Mouse (Mus musculus) spleen, postnatal 0 days (tissue): ENCODE measurements around the gene Hs3st3b1. TPM values are rescaled to one million over a fixed set of nuclear protein-coding genes. Genes with fewer than 3 reads are reported as not detected.

Experiments
- polyA plus RNA-seq: library from polyadenylated mRNA; unstranded; fragments of >200 nt; fragmentation: Nextera tagmentation; extraction: Ambion mirVana; gene quantifications from 2 replicates; pipeline ENCODE4 v1.2.1, GENCODE M21; 2015

Gene Hs3st3b1
- 0.26 and 0.33 TPM in 2 replicates for polyA plus RNA-seq

GRCm38 (mm10) chr11:63922091-63922621 is at the start of gene Hs3st3b1:
Gene Hs3st3b1, minus strand, starts transcription at chr11:63922290.

Other genes starting within 250 kb of the Hs3st3b1 start
- 11.3 and 12.2 TPM in 2 replicates for gene Cox10, start 157.2 kb upstream of the Hs3st3b1 start, polyA plus RNA-seq